Mouse (Mus musculus): Measurements from ENCODE around the gene Ints13. TPM values are rescaled to one million over a fixed set of nuclear protein-coding genes. Genes with fewer than 3 reads are reported as not detected.
"Not testable (repeated sequence)": the region's sequence is repeated elsewhere in the genome, so short reads cannot be mapped to it uniquely, and the experiment has no call there.

Gene Ints13
- polyA plus RNA-seq, 1 experiment from 2014 or later, result 90.1 TPM

DNA sequence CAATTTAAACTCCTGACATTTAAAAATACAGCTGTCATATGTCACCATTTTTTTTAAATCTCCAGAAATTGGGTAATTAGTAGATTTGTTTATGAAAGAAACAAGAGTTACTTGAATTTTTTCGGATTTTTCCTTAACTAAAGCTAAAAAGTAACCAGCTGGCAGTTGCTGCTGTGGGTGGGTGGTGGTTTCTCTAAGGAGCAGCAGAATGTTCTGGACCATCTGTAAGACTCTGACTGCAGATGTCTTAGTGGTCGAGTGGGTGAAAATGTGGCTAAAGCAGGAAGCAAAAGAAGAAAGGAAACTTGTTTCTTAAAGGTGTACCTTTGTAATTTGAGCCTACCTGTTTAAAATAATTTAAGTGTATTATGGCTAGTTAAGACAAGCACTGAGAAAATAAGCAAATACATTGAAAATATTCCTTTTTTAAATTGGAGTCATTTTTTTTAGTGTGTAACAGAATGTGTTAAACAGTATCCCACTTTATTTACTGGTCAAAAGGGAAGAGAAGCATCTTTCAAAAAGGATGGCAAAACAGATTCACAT lies 2.8 kb upstream of the Ints13 start:
- no peak overlapping the region for H3K4me2 ChIP-seq (replicated peaks)
- 62% methylated on average over 2 of the region's 2 CpGs for WGBS
- H3K27ac ChIP-seq (replicated peaks), result no peak overlapping the region

DNA sequence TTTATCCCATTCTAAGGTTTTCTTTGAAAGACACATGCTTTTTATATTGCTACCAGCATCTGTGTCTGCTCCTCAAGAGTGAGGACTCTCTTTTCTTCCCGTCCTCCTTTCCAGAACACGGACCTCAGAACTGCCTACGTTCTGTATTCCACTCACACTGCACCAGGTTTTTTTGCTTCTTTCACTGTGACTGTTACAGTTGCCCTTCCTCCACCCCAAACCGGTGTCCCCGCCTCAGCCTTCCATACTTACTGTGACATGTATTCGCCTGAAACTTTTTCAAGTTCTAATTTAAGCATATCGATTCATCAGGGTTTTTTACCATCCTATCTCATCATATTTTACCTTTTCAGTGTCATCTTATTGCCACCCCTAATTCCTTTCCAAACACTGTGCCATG lies 951 bp upstream of the Ints13 start:
- H3K4me1 ChIP-seq, result peaks cover 33% of the 10 kb centered on the region
- 0 out of 2 replicates have a peak, but pooled peaks cover 4% of the 10 kb centered on the region for H3K36me3 ChIP-seq
- H3K27ac ChIP-seq (replicated peaks), result 0 out of 2 replicates have a peak overlapping the region, but pooled peaks have one; percentile 94
- H3K27me3 ChIP-seq, result no peaks in the 10 kb centered on the region
- no peak for ATAC-seq (ENCODE audit: low FRiP score, low read depth)
- no peaks in the 10 kb centered on the region for H3K9me3 ChIP-seq
- peak overlapping the region; percentile 74 for H3K4me2 ChIP-seq (replicated peaks)
- H3K4me3 ChIP-seq, result peak overlapping the region; percentile 92
- WGBS, result 23% methylated on average over 7 of the region's 7 CpGs
- peak overlapping the region; percentile 83 for H3K9ac ChIP-seq (replicated peaks)

More for the DNA sequence above, 2.8 kb upstream of the Ints13 start:
- no peaks in the 10 kb centered on the region for H3K9me3 ChIP-seq
- ATAC-seq (ENCODE audit: low FRiP score, low read depth), result no peak
- H3K36me3 ChIP-seq, result 0 out of 2 replicates have a peak, but pooled peaks cover 2% of the 10 kb centered on the region
- peaks cover 24% of the 10 kb centered on the region for H3K4me1 ChIP-seq
- no peaks in the 10 kb centered on the region for H3K27me3 ChIP-seq
- no peak overlapping the region for H3K9ac ChIP-seq (replicated peaks)
- no peak overlapping the region for H3K4me3 ChIP-seq

DNA sequence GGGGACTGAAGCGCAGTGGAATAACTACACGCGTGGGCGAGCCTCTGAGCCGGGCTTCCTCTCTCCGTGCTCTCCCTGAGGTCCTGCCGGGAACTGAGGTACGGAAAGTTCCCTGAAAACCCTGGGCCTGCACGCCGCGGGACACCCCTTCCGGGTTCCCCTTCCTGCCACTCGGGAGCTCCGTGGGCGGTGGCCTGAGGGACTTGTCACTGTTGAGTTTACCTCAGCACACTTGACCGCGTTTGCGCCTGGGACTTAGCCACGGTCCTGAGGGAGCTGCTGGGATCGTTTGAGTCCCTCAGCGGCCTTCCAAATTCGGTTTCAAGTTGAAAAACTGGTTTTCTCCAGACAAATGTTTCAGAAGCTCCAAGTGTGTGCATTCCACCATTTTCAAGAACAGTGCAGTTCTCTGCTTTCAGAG lies 486 bp upstream of the Ints13 start:
- ATAC-seq (ENCODE audit: low FRiP score, low read depth), result no peak
- peak overlapping the region; percentile 94 for H3K27ac ChIP-seq (replicated peaks)
- no peaks in the 10 kb centered on the region for H3K9me3 ChIP-seq
- H3K9ac ChIP-seq (replicated peaks), result peak overlapping the region; percentile 83
- peak overlapping the region; percentile 92 for H3K4me3 ChIP-seq
- no peaks in the 10 kb centered on the region for H3K27me3 ChIP-seq
- WGBS, result under 1% methylated on average over 22 of the region's 22 CpGs
- H3K4me2 ChIP-seq (replicated peaks), result peak overlapping the region; percentile 74
- H3K36me3 ChIP-seq, result 0 out of 2 replicates have a peak, but pooled peaks cover 4% of the 10 kb centered on the region
- H3K4me1 ChIP-seq, result peaks cover 33% of the 10 kb centered on the region

DNA sequence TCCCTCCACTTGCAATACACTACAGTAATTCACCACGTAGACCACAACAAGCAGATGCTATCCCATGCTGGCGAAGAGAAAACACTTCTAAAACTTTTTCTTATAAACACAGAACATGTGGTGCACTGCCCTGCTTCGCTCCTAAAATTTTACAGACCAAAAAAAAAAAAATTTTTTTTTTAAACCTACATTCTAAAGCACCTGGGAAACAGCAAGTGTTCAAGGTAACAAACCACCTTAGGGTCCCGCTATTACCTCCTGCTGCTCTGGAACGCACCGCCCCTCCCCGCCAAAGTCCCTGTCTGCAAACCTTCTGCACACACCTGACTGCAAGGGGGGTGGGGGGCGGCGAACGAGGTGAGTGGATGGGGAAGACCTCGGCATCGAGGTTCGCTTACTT lies 732 bp downstream of the Ints13 start, which contains the start of gene Fgfr1op2:
Gene Fgfr1op2, plus strand, starts transcription at position 301 of the 400 bp plus-strand sequence.
- H3K9me3 ChIP-seq, result no peaks in the 10 kb centered on the region
- ATAC-seq (ENCODE audit: low FRiP score, low read depth), result no peak
- WGBS, result under 1% methylated on average over 13 of the region's 13 CpGs
- H3K36me3 ChIP-seq, result 0 out of 2 replicates have a peak, but pooled peaks cover 4% of the 10 kb centered on the region
- peak within 1 kb of the TSS; percentile 74 for H3K4me2 ChIP-seq (replicated peaks)
- peak within 1 kb of the TSS; percentile 92 for H3K4me3 ChIP-seq
- H3K27me3 ChIP-seq, result no peaks in the 10 kb centered on the region
- H3K4me1 ChIP-seq, result peaks cover 33% of the 10 kb centered on the region
- H3K27ac ChIP-seq (replicated peaks), result peak within 1 kb of the TSS; percentile 94
- peak within 1 kb of the TSS; percentile 83 for H3K9ac ChIP-seq (replicated peaks)

DNA sequence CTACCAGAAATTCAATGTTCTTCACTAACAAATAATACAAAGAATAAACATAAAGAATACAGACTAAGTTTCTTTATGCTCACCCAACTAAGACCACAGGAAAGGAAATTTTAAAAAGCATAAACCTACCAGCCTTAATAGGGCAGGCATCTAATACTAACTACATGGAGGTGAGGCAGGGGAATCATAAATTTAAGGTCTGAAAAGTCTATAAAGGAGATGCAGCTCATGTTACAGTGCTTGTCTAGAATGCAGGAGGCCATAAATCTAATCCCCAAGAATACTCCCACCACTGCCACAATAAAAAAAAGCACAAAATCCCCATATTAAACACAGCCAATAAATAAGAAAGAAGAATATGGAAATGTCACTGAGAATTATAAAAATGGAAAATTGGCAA lies 5.6 kb downstream of the Ints13 start:
- no peak overlapping the region for H3K4me3 ChIP-seq
- H3K27me3 ChIP-seq, result no peaks in the 10 kb centered on the region
- no peak overlapping the region for H3K27ac ChIP-seq (replicated peaks)
- no peak overlapping the region for H3K4me2 ChIP-seq (replicated peaks)
- no peak overlapping the region for H3K9ac ChIP-seq (replicated peaks)
- H3K9me3 ChIP-seq, result no peaks in the 10 kb centered on the region
- H3K4me1 ChIP-seq, result peaks cover 24% of the 10 kb centered on the region
- ATAC-seq (ENCODE audit: low FRiP score, low read depth), result no peak
- H3K36me3 ChIP-seq, result 0 out of 2 replicates have a peak, but pooled peaks cover 4% of the 10 kb centered on the region

DNA sequence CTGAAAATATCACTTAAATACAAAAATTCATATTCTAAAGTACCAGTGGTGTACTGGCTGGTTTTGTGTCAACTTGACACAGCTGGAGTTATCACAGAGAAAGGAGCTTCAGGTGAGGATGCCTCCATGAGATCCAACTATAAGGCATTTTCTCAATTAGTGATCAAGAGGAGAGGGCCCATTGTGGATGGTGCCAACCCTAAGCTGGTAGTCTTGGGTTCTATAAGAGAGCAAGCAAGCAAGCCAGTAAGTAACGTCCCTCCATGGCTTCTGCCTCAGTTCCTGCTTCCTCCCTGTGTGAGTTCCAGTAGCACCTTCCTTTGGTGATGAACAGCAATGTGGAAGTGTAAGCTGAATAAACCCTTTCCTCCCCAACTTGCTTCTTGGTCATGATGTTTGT lies 15.2 kb downstream of the Ints13 start:
- not testable (repeated sequence) for H3K4me1 ChIP-seq; H3K4me3 ChIP-seq; H3K27me3 ChIP-seq; H3K4me2 ChIP-seq (replicated peaks); H3K9me3 ChIP-seq; H3K9ac ChIP-seq (replicated peaks); ATAC-seq (ENCODE audit: low FRiP score, low read depth); H3K27ac ChIP-seq (replicated peaks)
- peaks cover 49% of the 10 kb centered on the region for H3K36me3 ChIP-seq
- WGBS, result 83% methylated on average over 1 of the region's 1 CpGs

DNA sequence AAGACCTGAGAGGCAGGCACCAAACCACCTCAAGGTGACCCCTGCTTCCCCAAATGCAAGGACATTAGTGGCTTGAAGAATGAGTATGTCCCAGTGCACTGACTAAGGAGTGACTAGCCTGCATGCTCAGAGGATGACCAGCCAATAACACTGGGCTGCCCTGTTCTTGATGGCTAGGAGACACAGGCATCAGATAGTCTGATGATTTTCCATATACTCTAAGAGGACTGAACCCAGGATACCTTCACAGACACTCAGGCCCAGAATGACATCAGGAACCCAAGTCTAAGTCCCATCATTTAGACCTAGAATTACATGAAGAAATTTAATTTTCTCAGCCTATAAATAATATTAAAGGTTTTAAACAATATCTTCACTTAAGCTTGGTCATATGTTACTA lies 26.3 kb downstream of the Ints13 start:
- Histone ChIP-seq H3K36me3 (peaks cover 79% of the 10 kb centered on the region), H3K4me2 (replicated peaks) (no peak overlapping the region), H3K9ac (replicated peaks) (no peak overlapping the region), H3K27me3 (no peaks in the 10 kb centered on the region), H3K4me3 (no peak overlapping the region), H3K4me1 (no peaks in the 10 kb centered on the region), H3K27ac (replicated peaks) (no peak overlapping the region), H3K9me3 (no peaks in the 10 kb centered on the region)
- ATAC-seq (ENCODE audit: low FRiP score, low read depth), result no peak

DNA sequence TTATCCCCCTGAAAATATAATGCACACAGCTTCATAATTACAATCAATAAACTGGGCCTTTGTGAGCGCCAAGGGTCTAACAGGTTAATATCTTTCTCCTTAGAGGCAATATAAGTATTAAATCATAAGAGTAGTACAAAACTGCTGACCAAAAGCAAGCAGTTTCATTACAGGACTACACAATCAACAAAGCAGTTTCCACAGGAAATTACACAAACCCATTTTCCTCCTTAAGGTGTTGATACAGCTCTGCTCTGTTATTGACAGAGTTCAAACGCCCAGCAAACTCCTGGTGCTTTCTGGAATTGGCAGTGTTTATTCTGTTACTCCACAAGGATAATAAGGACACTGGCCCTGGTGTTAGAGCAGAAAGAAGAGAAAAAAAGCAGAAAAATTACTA lies 27.2 kb downstream of the Ints13 start:
- Histone ChIP-seq H3K9me3 (no peaks in the 10 kb centered on the region), H3K36me3 (peaks cover 80% of the 10 kb centered on the region)
- WGBS, result 81% methylated on average over 2 of the region's 2 CpGs

DNA sequence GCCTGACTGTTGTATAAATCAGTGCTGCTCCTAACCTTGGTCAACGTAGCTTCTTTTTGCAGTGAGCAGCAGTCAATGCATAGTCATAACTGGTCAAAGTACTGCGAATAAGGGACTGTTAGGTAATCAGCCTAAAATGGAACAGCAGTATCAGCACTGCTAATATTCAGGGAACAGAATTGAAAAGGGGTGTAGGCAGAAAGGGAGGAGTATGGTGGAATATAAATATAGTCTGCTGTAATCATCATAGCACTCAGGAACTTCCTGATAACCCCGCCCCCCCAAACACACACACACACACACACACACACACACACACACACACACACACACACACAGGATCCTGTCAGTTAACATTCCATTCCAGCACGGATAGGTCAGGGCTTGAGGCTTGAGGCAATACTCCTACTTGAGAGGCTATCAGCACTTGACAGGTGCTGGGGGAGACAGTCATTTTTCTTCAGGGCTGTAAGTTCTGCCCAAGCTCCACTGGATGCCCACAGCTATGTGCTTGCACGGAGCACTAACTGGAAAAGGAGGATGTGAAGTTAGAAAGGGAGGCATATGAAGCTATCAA lies 32.3 kb downstream of the Ints13 start:
- H3K9ac ChIP-seq (replicated peaks), result no peak overlapping the region
- H3K36me3 ChIP-seq, result peaks cover 34% of the 10 kb centered on the region
- H3K4me1 ChIP-seq, result no peaks in the 10 kb centered on the region
- H3K9me3 ChIP-seq, result no peaks in the 10 kb centered on the region
- no peak overlapping the region for H3K27ac ChIP-seq (replicated peaks)
- no peak overlapping the region for H3K4me3 ChIP-seq
- no peak for ATAC-seq (ENCODE audit: low FRiP score, low read depth)
- no peaks in the 10 kb centered on the region for H3K27me3 ChIP-seq
- H3K4me2 ChIP-seq (replicated peaks), result no peak overlapping the region
- WGBS, result 90% methylated on average over 5 of the region's 5 CpGs

More for the DNA sequence above, 27.2 kb downstream of the Ints13 start:
- Histone ChIP-seq H3K4me2 (replicated peaks) (no peak overlapping the region), H3K27me3 (no peaks in the 10 kb centered on the region), H3K4me1 (no peaks in the 10 kb centered on the region), H3K27ac (replicated peaks) (no peak overlapping the region), H3K9ac (replicated peaks) (no peak overlapping the region), H3K4me3 (no peak overlapping the region)
- ATAC-seq (ENCODE audit: low FRiP score, low read depth), result no peak

DNA sequence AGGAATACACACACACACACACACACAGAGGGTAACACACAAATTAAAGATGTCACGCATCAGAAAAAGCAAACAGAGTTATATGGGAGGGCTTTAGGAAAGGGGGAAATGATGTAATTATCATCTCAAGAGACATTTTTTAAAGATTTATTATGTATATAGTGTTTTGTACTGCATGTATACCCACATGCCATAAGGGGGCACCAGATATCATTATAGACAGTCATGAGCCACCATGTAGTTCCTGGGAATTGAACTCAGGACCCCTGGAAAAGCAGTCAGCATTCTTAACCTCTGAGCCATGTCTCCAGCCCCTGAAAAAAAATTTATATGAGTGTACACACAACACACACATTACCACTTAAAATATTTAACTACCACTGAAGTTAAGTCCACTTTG lies 33.0 kb downstream of the Ints13 start:
- Histone ChIP-seq H3K9me3 (no peaks in the 10 kb centered on the region), H3K9ac (replicated peaks) (no peak overlapping the region), H3K27ac (replicated peaks) (no peak overlapping the region), H3K4me1 (no peaks in the 10 kb centered on the region), H3K36me3 (peaks cover 28% of the 10 kb centered on the region), H3K4me2 (replicated peaks) (no peak overlapping the region), H3K27me3 (no peaks in the 10 kb centered on the region), H3K4me3 (no peak overlapping the region)
- 82% methylated on average over 1 of the region's 1 CpGs for WGBS
- no peak for ATAC-seq (ENCODE audit: low FRiP score, low read depth)

DNA sequence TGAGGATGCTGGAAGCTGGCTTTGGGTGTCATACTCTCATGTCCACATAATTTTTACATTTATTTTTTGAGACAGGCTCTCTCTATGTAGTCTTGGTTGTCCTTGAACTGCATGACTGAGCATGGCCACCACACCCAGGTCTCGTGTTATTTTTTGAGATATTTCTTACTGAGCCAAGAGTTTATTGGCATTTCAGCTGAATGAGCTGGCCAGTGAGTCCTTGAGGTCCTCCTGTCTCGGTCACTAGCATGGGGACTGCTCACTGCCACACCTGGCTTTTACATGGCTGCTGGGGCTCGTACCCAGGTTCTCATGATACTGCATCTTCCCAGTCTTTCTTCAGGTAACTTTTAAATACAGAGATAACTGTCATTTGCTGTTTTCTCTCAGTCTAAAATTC lies 37.2 kb downstream of the Ints13 start:
- Histone ChIP-seq H3K4me1 (no peaks in the 10 kb centered on the region), H3K4me3 (no peak overlapping the region), H3K27me3 (no peaks in the 10 kb centered on the region), H3K36me3 (no peaks in the 10 kb centered on the region), H3K9me3 (no peaks in the 10 kb centered on the region), H3K27ac (replicated peaks) (no peak overlapping the region), H3K4me2 (replicated peaks) (no peak overlapping the region), H3K9ac (replicated peaks) (no peak overlapping the region)
- 83% methylated on average over 3 of the region's 3 CpGs for WGBS
- no peak for ATAC-seq (ENCODE audit: low FRiP score, low read depth)

DNA sequence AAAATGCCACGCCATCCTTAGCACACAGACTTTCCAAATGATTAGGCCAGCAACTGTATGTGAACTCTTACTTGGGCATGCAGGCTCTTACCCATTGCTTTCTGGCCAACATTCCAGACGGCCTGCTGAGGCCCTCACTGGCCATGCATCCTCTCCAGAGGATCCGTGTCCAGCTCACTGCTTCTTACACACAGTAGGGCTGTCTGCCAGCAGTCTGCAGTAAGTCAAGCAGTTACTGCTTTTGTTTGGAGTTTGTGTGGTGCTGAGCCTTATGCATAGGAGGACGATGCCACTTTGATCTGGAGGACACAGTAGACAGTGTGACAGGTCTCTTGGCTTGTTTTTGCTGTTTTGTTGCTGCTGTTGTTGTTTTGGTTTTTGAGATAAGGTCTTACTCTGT lies 39.0 kb downstream of the Ints13 start:
- Histone ChIP-seq H3K27me3 (no peaks in the 10 kb centered on the region), H3K9ac (replicated peaks) (no peak overlapping the region), H3K4me3 (no peak overlapping the region), H3K4me1 (no peaks in the 10 kb centered on the region), H3K27ac (replicated peaks) (no peak overlapping the region), H3K9me3 (no peaks in the 10 kb centered on the region), H3K4me2 (replicated peaks) (no peak overlapping the region), H3K36me3 (no peaks in the 10 kb centered on the region)
- ATAC-seq (ENCODE audit: low FRiP score, low read depth), result no peak
- 63% methylated on average over 4 of the region's 4 CpGs for WGBS

DNA sequence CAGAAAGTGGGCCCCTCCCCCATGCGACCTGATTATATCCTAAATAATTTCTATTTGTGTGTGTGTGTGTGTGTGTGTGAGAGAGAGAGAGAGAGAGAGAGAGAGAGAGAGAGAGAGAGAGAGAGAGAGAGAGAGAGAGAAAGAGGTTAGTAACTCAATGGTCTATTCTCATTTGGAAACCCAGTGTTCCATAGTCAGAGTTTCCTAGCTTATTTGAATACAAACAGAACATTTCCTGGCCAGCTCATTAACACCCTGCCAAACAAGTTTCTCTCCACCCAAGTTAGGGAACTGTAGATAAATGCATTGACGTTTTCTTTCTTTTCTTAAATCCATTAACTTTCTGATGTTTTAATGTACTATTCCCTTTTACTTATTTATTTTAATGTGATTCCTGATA lies 39.6 kb downstream of the Ints13 start:
- Histone ChIP-seq H3K4me1 (no peaks in the 10 kb centered on the region), H3K4me3 (no peak overlapping the region), H3K27me3 (no peaks in the 10 kb centered on the region), H3K36me3 (no peaks in the 10 kb centered on the region), H3K9ac (replicated peaks) (no peak overlapping the region), H3K27ac (replicated peaks) (no peak overlapping the region), H3K4me2 (replicated peaks) (no peak overlapping the region), H3K9me3 (no peaks in the 10 kb centered on the region)
- no peak for ATAC-seq (ENCODE audit: low FRiP score, low read depth)
- WGBS, result 72% methylated on average over 2 of the region's 2 CpGs

All from midbrain, embryonic 12.5 days (tissue).